Mouse (Mus musculus) embryonic facial prominence, embryonic 15.5 days (tissue): ENCODE data around the gene Grin2a. TPM values are rescaled to one million over a fixed set of nuclear protein-coding genes. Genes with fewer than 3 reads are reported as not detected.
"Not testable (repeated sequence)": the region's sequence is repeated elsewhere in the genome, so short reads cannot be mapped to it uniquely, and the experiment has no call there.

ENCODE experiments used
- ATAC-seq: fragments of 200-750 bp; cut with Nextera tagmentation; 2 replicates; pipeline ENCODE4 v1.8.0; 2017; ENCODE audit warnings: low read depth, moderate TSS enrichment; ENCODE audit not compliant: insufficient number of reproducible peaks, low FRiP score, low TSS enrichment
- H3K27ac ChIP-seq: fragments of 300-500 bp; sonication (generic); replicated peaks from 2 replicates; pipeline ENCODE4 v1.5.1; 2015; ENCODE audit warnings: mild to moderate bottlenecking, inconsistent platforms
- H3K27me3 ChIP-seq: fragments of 300-500 bp; sonication (generic); 2 replicates; pipeline ENCODE4 v1.6.1; 2015; ENCODE audit warnings: inconsistent platforms
- H3K36me3 ChIP-seq: fragments of 300-500 bp; sonication (generic); 2 replicates; pipeline ENCODE4 v1.6.1; 2015; ENCODE audit warnings: mild to moderate bottlenecking, inconsistent platforms
- H3K4me1 ChIP-seq: fragments of 300-500 bp; sonication (generic); 2 replicates; pipeline ENCODE4 v1.6.1; 2015; ENCODE audit warnings: inconsistent platforms
- H3K4me2 ChIP-seq: fragments of 300-500 bp; sonication (generic); replicated peaks from 2 replicates; pipeline ENCODE4 v1.6.1; 2015; ENCODE audit warnings: mild to moderate bottlenecking, inconsistent platforms
- H3K4me3 ChIP-seq: fragments of 300-500 bp; sonication (generic); replicated peaks from 2 replicates; pipeline ENCODE4 v1.5.1; 2015; ENCODE audit warnings: mild to moderate bottlenecking, inconsistent platforms
- H3K9ac ChIP-seq: fragments of 300-500 bp; sonication (generic); 2 replicates; pipeline ENCODE4 v1.6.1; 2015; ENCODE audit warnings: inconsistent platforms
- H3K9me3 ChIP-seq: fragments of 300-500 bp; sonication (generic); replicated peaks from 2 replicates; pipeline ENCODE4 v1.6.1; 2016; ENCODE audit warnings: inconsistent platforms
- WGBS: fragments of 180-500 bp; shearing (Covaris S2); methylation state at CpG from one replicate; pipeline ENCODE4 v1.1.7; 2015; 5-methylcytosine and 5-hydroxymethylcytosine counted together
- polyA plus RNA-seq: library from polyadenylated mRNA; unstranded; fragments of >200 nt; fragmentation: Nextera tagmentation; extraction: Ambion mirVana; gene quantifications from 2 replicates; pipeline ENCODE4 v1.2.1, GENCODE M21; 2015

The Grin2a gene
- polyA plus RNA-seq, 1 experiment from 2014 or later, result 1.7 TPM

DNA sequence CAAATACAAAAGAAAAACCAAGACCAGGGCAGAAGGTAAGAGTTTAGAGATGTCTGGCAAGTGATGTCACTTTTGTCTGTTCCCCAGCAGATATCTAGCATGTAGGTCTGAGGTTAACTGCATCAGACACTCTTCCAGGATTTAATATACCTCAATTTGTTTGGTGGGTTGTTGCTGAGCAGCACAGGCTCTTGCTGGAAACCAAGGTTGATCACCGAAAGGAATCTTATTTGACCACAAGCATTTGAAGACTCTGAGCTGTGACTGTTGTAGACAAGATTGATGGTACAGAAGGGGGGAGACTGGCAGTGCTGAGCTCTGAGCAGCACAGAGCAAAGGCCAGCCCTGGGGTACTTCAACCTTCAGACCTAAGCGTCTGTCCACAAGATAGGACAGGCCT is 378.1 kb downstream of the Grin2a start:
- Histone ChIP-seq H3K9me3 (no peaks in the 10 kb centered on the region), H3K27ac (no peak overlapping the region), H3K27me3 (no peaks in the 10 kb centered on the region), H3K4me1 (no peaks in the 10 kb centered on the region), H3K4me2 (no peak overlapping the region), H3K36me3 (no peaks in the 10 kb centered on the region), H3K9ac (no peak overlapping the region), H3K4me3 (no peak overlapping the region)
- WGBS, result 81% methylated on average over 2 of the region's 2 CpGs
- no peak for ATAC-seq

GRCm38 (mm10) chr16:9616807-9617206 is 378.6 kb downstream of the Grin2a start:
- Histone ChIP-seq H3K27ac (no peak overlapping the region), H3K4me3 (no peak overlapping the region), H3K9me3 (no peaks in the 10 kb centered on the region), H3K36me3 (no peaks in the 10 kb centered on the region), H3K4me2 (no peak overlapping the region), H3K27me3 (no peaks in the 10 kb centered on the region), H3K4me1 (no peaks in the 10 kb centered on the region), H3K9ac (no peak overlapping the region)
- 74% methylated on average over 4 of the region's 4 CpGs for WGBS
- no peak for ATAC-seq

DNA sequence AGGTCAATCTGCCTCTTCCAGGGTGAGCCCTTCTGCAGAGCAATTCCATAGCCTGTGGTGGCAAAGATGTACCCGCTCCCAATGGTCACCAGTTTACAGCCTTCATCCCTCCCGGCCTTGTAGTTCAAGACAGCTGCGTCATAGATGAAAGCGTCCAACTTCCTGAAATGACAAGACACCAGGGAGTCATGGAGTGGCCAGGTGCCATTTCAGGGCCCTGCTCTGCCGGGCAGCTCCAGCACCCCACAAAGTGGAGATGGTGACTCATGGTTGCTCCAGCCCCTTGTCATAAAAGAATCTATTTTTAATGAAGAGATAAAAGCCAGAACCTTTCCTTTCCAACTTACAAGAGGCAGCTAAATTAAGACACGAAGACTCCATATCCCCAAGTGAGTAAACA is 382.8 kb downstream of the Grin2a start:
- 81% methylated on average over 6 of the region's 6 CpGs for WGBS
- ATAC-seq, H3K9me3 ChIP-seq, H3K27ac ChIP-seq, H3K9ac ChIP-seq, H3K4me1 ChIP-seq, H3K36me3 ChIP-seq, H3K27me3 ChIP-seq, H3K4me3 ChIP-seq, H3K4me2 ChIP-seq: not testable (repeated sequence)

DNA sequence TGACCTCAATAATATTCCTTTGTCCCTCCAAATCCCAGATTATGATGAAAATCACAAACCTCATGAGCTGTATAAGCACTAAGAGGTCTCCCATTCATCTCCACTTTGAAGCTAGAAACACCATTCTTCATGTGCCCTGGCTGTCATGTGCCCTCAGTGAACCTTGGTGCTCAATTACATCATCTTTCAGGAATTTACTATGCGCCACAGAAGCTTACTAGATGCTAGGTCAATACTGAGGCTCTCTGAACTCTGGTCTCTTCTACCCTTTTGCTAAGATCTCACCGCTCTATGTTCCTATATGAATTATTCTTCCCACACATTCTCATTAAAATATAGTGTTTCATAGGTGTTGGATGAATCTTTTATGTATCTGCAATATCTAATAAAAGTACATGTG is 387.9 kb downstream of the Grin2a start:
- WGBS, result 77% methylated on average over 2 of the region's 2 CpGs
- no peaks in the 10 kb centered on the region for H3K27me3 ChIP-seq

DNA sequence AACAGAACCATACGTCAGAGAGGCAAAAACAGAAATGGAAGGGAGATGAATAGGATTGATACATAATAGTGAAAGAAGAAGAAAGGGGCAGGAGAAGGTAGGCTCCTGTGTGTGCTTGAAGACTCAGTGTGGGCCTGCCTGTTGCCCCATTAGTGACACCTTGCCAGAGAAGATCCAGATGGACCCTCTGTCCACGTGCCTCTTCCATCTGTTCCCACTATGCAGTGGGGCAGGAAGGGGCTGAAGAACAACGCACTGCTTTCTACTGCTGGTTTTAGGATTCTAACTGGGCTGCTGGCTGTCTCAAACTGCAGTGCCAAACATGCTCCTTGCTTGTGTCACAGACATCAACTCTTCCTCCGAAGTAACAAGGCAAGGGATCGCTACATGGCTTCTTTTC is 391.4 kb downstream of the Grin2a start:
- Histone ChIP-seq H3K27me3 (no peaks in the 10 kb centered on the region), H3K36me3 (no peaks in the 10 kb centered on the region), H3K27ac (no peak overlapping the region), H3K4me1 (no peaks in the 10 kb centered on the region), H3K9ac (no peak overlapping the region), H3K4me2 (no peak overlapping the region), H3K4me3 (no peak overlapping the region), H3K9me3 (no peaks in the 10 kb centered on the region)
- no peak for ATAC-seq
- 81% methylated on average over 5 of the region's 5 CpGs for WGBS

More for the DNA sequence above, 387.9 kb downstream of the Grin2a start:
- H3K9ac ChIP-seq, result no peak overlapping the region
- no peaks in the 10 kb centered on the region for H3K4me1 ChIP-seq
- no peak overlapping the region for H3K4me2 ChIP-seq
- H3K27ac ChIP-seq, result no peak overlapping the region
- no peaks in the 10 kb centered on the region for H3K36me3 ChIP-seq
- H3K9me3 ChIP-seq, result no peaks in the 10 kb centered on the region
- H3K4me3 ChIP-seq, result no peak overlapping the region
- no peak for ATAC-seq

GRCm38 (mm10) chr16:9602579-9602978 is 392.8 kb downstream of the Grin2a start:
- H3K27ac ChIP-seq, result no peak overlapping the region
- H3K4me2 ChIP-seq, result no peak overlapping the region
- no peaks in the 10 kb centered on the region for H3K4me1 ChIP-seq
- no peak overlapping the region for H3K9ac ChIP-seq
- ATAC-seq, result no peak
- no peaks in the 10 kb centered on the region for H3K36me3 ChIP-seq
- H3K4me3 ChIP-seq, result no peak overlapping the region
- H3K27me3 ChIP-seq, result no peaks in the 10 kb centered on the region
- 84% methylated on average over 2 of the region's 2 CpGs for WGBS
- no peaks in the 10 kb centered on the region for H3K9me3 ChIP-seq

DNA sequence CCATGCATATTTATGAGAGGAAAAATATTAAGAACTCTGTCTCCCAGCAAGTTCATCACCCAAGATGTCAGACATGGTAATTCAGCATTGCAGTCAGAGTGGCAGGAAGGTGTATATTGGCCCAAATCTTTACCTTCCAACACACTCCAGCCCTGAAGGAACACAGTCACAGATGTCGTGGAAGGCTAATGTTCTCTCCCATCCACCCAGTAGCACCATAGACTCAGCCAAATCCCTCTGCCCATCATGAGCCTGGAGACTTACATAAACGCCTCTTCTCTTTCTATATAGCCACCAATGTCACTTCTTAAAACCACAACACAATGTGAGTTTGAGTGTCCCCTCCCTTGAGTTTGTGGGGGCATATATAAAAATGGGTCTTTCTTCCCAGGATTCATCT is 406.2 kb downstream of the Grin2a start:
- no peaks in the 10 kb centered on the region for H3K27me3 ChIP-seq

DNA sequence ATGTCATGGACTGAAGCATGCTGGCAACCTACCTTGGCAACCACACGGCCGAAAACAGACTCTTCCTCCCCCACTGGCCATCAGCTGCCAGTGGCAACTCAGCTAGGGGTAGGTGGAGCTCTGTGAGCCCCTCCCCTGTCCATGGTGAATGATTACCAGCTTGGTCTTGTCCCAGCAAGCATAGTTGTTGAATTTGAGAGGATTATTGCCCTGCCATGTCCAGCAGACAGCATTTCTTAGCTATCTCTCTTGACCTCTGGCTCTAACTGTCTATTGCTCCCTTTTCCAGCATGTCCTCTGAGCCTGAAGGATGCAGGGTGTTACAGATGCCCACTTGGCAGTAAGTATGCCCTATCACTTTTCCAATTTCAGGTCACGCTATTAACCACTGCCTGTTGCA is 406.9 kb downstream of the Grin2a start:
- 69% methylated on average over 3 of the region's 3 CpGs for WGBS
- H3K4me1 ChIP-seq, result no peaks in the 10 kb centered on the region
- no peak overlapping the region for H3K9ac ChIP-seq
- no peak for ATAC-seq
- no peaks in the 10 kb centered on the region for H3K9me3 ChIP-seq
- no peak overlapping the region for H3K4me2 ChIP-seq
- H3K27ac ChIP-seq, result no peak overlapping the region
- H3K27me3 ChIP-seq, result no peaks in the 10 kb centered on the region
- no peaks in the 10 kb centered on the region for H3K36me3 ChIP-seq
- no peak overlapping the region for H3K4me3 ChIP-seq

More for the DNA sequence above, 406.2 kb downstream of the Grin2a start:
- H3K27ac ChIP-seq, result no peak overlapping the region
- no peaks in the 10 kb centered on the region for H3K36me3 ChIP-seq
- no peaks in the 10 kb centered on the region for H3K4me1 ChIP-seq
- H3K9ac ChIP-seq, result no peak overlapping the region
- no peak overlapping the region for H3K4me2 ChIP-seq
- no peak for ATAC-seq
- 71% methylated on average over 2 of the region's 2 CpGs for WGBS
- no peaks in the 10 kb centered on the region for H3K9me3 ChIP-seq
- no peak overlapping the region for H3K4me3 ChIP-seq

DNA sequence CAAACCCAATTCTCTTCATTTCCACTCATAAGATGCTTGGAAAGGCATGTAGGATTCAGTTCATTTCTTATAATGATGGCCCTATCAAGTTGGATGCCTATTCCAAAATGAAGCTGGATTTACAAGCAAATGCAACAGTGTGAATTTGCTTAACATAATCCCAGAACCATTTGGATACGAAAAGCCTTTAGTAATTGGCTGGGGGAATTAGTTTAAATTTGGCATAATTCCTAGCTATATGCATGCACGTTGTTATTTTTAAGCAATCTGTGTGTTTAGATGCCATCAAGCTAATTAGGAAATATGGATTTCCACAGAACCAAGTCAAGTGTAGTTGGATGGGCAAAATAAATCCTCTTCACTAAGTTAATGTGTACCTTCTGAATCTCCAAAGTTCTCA is 411.4 kb downstream of the Grin2a start:
- no peaks in the 10 kb centered on the region for H3K4me1 ChIP-seq
- H3K36me3 ChIP-seq, result no peaks in the 10 kb centered on the region
- H3K9me3 ChIP-seq, result no peaks in the 10 kb centered on the region
- no peak overlapping the region for H3K4me3 ChIP-seq
- no peak overlapping the region for H3K27ac ChIP-seq
- H3K27me3 ChIP-seq, result no peaks in the 10 kb centered on the region
- 56% methylated on average over 2 of the region's 2 CpGs for WGBS
- H3K9ac ChIP-seq, result no peak overlapping the region
- H3K4me2 ChIP-seq, result no peak overlapping the region
- ATAC-seq, result no peak

- H3K27me3 ChIP-seq, result no peaks in the 10 kb centered on the region
- no peak overlapping the region for H3K4me3 ChIP-seq
- H3K9ac ChIP-seq, result no peak overlapping the region
- no peak overlapping the region for H3K4me2 ChIP-seq
- H3K9me3 ChIP-seq, result no peaks in the 10 kb centered on the region
- H3K27ac ChIP-seq, result no peak overlapping the region
- ATAC-seq, result no peak
- no peaks in the 10 kb centered on the region for H3K36me3 ChIP-seq
- no peaks in the 10 kb centered on the region for H3K4me1 ChIP-seq
- WGBS, result 40% methylated on average over 1 of the region's 1 CpGs
Observed at GRCm38 (mm10) chr16:9571793-9572192, 423.6 kb downstream of the Grin2a start.

- Histone ChIP-seq H3K4me2 (no peak overlapping the region), H3K36me3 (no peaks in the 10 kb centered on the region), H3K9ac (no peak overlapping the region), H3K4me3 (no peak overlapping the region), H3K27ac (no peak overlapping the region), H3K4me1 (no peaks in the 10 kb centered on the region), H3K9me3 (no peaks in the 10 kb centered on the region), H3K27me3 (no peaks in the 10 kb centered on the region)
- WGBS, result 51% methylated on average over 2 of the region's 2 CpGs
- ATAC-seq, result no peak
Observed at GRCm38 (mm10) chr16:9567286-9567685, 428.1 kb downstream of the Grin2a start.

DNA sequence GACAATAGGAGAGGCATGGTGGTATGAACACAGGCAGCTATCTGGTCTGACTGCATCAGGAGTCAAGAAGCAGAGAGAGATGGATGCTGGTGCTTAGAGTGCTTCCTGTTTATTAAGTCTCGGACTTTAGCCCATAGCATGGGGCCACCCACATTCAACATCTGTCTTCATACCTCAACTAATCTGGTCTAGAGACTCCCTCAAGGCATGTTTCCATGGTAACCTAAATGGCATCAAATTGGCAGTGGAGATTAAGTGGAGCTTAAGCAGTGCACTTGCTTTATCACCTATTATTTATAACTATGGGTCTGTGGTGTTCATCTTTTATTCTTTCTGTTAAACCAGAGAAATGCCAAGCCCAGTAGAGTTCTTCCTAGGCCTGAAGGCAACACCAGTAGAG is 433.5 kb downstream of the Grin2a start:
- no peaks in the 10 kb centered on the region for H3K9me3 ChIP-seq
- ATAC-seq, result no peak
- no peak overlapping the region for H3K4me3 ChIP-seq
- H3K4me1 ChIP-seq, result no peaks in the 10 kb centered on the region
- H3K27ac ChIP-seq, result no peak overlapping the region
- H3K27me3 ChIP-seq, result no peaks in the 10 kb centered on the region
- no peak overlapping the region for H3K4me2 ChIP-seq
- H3K36me3 ChIP-seq, result no peaks in the 10 kb centered on the region
- 5% methylated on average over 1 of the region's 1 CpGs for WGBS
- no peak overlapping the region for H3K9ac ChIP-seq
